Mouse (Mus musculus): ENCODE measurements around the gene Zscan2. TPM values are rescaled to one million over a fixed set of nuclear protein-coding genes. Genes with fewer than 3 reads are reported as not detected.

Gene Zscan2
- polyA plus RNA-seq, 1 experiment from 2014 or later, result 4.6 TPM

- H3K27me3 ChIP-seq, result no peaks in the 10 kb centered on the region
- H3K27ac ChIP-seq (replicated peaks), result no peak overlapping the region
- 40% methylated on average over 12 of the region's 12 CpGs for WGBS
- no peaks in the 10 kb centered on the region for H3K36me3 ChIP-seq
- peaks cover 7% of the 10 kb centered on the region; the same call in 1 of the 2 replicates for H3K4me1 ChIP-seq
- no peak overlapping the region for H3K4me2 ChIP-seq (replicated peaks)
- no peak overlapping the region for H3K4me3 ChIP-seq
- H3K9me3 ChIP-seq, result no peaks in the 10 kb centered on the region
- no peak overlapping the region for H3K9ac ChIP-seq (replicated peaks)
- ATAC-seq (replicated peaks), result no peak
Measured at GRCm38 (mm10) chr7:80833651-80834532, 26.8 kb upstream of the Zscan2 start.

- no peak overlapping the region for H3K9ac ChIP-seq (replicated peaks)
- peaks cover 7% of the 10 kb centered on the region; the same call in 1 of the 2 replicates for H3K4me1 ChIP-seq
- WGBS, result 83% methylated on average over 4 of the region's 4 CpGs
- no peak overlapping the region for H3K27ac ChIP-seq (replicated peaks)
- ATAC-seq (replicated peaks), result no peak
- no peaks in the 10 kb centered on the region for H3K9me3 ChIP-seq
- no peak overlapping the region for H3K4me2 ChIP-seq (replicated peaks)
- H3K4me3 ChIP-seq, result no peak overlapping the region
- no peaks in the 10 kb centered on the region for H3K27me3 ChIP-seq
- H3K36me3 ChIP-seq, result no peaks in the 10 kb centered on the region
Measured at GRCm38 (mm10) chr7:80835984-80836652, 24.6 kb upstream of the Zscan2 start.

GRCm38 (mm10) chr7:80837736-80838135 is 23.0 kb upstream of the Zscan2 start:
- peaks cover 3% of the 10 kb centered on the region; the same call in 1 of the 2 replicates for H3K4me1 ChIP-seq
- H3K27ac ChIP-seq (replicated peaks), result no peak overlapping the region
- 57% methylated on average over 9 of the region's 9 CpGs for WGBS
- no peaks in the 10 kb centered on the region for H3K9me3 ChIP-seq
- no peaks in the 10 kb centered on the region for H3K27me3 ChIP-seq
- no peaks in the 10 kb centered on the region for H3K36me3 ChIP-seq
- no peak overlapping the region for H3K9ac ChIP-seq (replicated peaks)
- H3K4me3 ChIP-seq, result no peak overlapping the region
- no peak for ATAC-seq (replicated peaks)
- H3K4me2 ChIP-seq (replicated peaks), result no peak overlapping the region

- 50% methylated on average over 7 of the region's 7 CpGs for WGBS
- Histone ChIP-seq H3K4me1 (no peaks in the 10 kb centered on the region), H3K36me3 (no peaks in the 10 kb centered on the region), H3K9me3 (no peaks in the 10 kb centered on the region), H3K4me3 (no peak overlapping the region), H3K9ac (replicated peaks) (no peak overlapping the region), H3K4me2 (replicated peaks) (no peak overlapping the region), H3K27ac (replicated peaks) (no peak overlapping the region), H3K27me3 (no peaks in the 10 kb centered on the region)
- no peak for ATAC-seq (replicated peaks)
Measured at GRCm38 (mm10) chr7:80838247-80838646, 22.5 kb upstream of the Zscan2 start.

- H3K27ac ChIP-seq (replicated peaks), result no peak overlapping the region
- no peaks in the 10 kb centered on the region for H3K36me3 ChIP-seq
- H3K4me1 ChIP-seq, result no peaks in the 10 kb centered on the region
- H3K9ac ChIP-seq (replicated peaks), result no peak overlapping the region
- ATAC-seq (replicated peaks), result no peak
- no peaks in the 10 kb centered on the region for H3K27me3 ChIP-seq
- H3K9me3 ChIP-seq, result no peaks in the 10 kb centered on the region
- no peak overlapping the region for H3K4me3 ChIP-seq
- no peak overlapping the region for H3K4me2 ChIP-seq (replicated peaks)
Measured at GRCm38 (mm10) chr7:80839755-80840154, 21.0 kb upstream of the Zscan2 start.

GRCm38 (mm10) chr7:80840241-80840640 is 20.5 kb upstream of the Zscan2 start:
- H3K4me3 ChIP-seq, result no peak overlapping the region
- H3K27me3 ChIP-seq, result no peaks in the 10 kb centered on the region
- WGBS, result 11% methylated on average over 1 of the region's 1 CpGs
- no peaks in the 10 kb centered on the region for H3K36me3 ChIP-seq
- no peaks in the 10 kb centered on the region for H3K4me1 ChIP-seq
- H3K27ac ChIP-seq (replicated peaks), result no peak overlapping the region
- H3K4me2 ChIP-seq (replicated peaks), result no peak overlapping the region
- ATAC-seq (replicated peaks), result no peak
- H3K9ac ChIP-seq (replicated peaks), result no peak overlapping the region
- no peaks in the 10 kb centered on the region for H3K9me3 ChIP-seq

GRCm38 (mm10) chr7:80840937-80841336 is 19.8 kb upstream of the Zscan2 start:
- H3K4me1 ChIP-seq, result no peaks in the 10 kb centered on the region
- H3K9me3 ChIP-seq, result no peaks in the 10 kb centered on the region
- 79% methylated on average over 4 of the region's 4 CpGs for WGBS
- no peak overlapping the region for H3K4me3 ChIP-seq
- no peaks in the 10 kb centered on the region for H3K36me3 ChIP-seq
- no peak overlapping the region for H3K4me2 ChIP-seq (replicated peaks)
- H3K9ac ChIP-seq (replicated peaks), result no peak overlapping the region
- ATAC-seq (replicated peaks), result no peak
- no peaks in the 10 kb centered on the region for H3K27me3 ChIP-seq
- no peak overlapping the region for H3K27ac ChIP-seq (replicated peaks)

GRCm38 (mm10) chr7:80842132-80842531 is 18.6 kb upstream of the Zscan2 start:
- Histone ChIP-seq H3K4me2 (replicated peaks) (no peak overlapping the region), H3K4me1 (no peaks in the 10 kb centered on the region), H3K9me3 (no peaks in the 10 kb centered on the region), H3K27me3 (no peaks in the 10 kb centered on the region), H3K36me3 (no peaks in the 10 kb centered on the region), H3K27ac (replicated peaks) (no peak overlapping the region), H3K9ac (replicated peaks) (no peak overlapping the region), H3K4me3 (no peak overlapping the region)
- 84% methylated on average over 5 of the region's 5 CpGs for WGBS
- no peak for ATAC-seq (replicated peaks)

- no peak for ATAC-seq (replicated peaks)
- no peaks in the 10 kb centered on the region for H3K36me3 ChIP-seq
- no peaks in the 10 kb centered on the region for H3K27me3 ChIP-seq
Measured at GRCm38 (mm10) chr7:80843176-80843575, 17.5 kb upstream of the Zscan2 start.

GRCm38 (mm10) chr7:80843910-80844640 is 16.6 kb upstream of the Zscan2 start:
- 90% methylated on average over 8 of the region's 8 CpGs for WGBS
- Histone ChIP-seq H3K36me3 (no peaks in the 10 kb centered on the region), H3K4me2 (replicated peaks) (no peak overlapping the region), H3K9ac (replicated peaks) (no peak overlapping the region), H3K4me1 (no peaks in the 10 kb centered on the region), H3K4me3 (no peak overlapping the region), H3K9me3 (no peaks in the 10 kb centered on the region), H3K27ac (replicated peaks) (no peak overlapping the region), H3K27me3 (no peaks in the 10 kb centered on the region)
- no peak for ATAC-seq (replicated peaks)

More at GRCm38 (mm10) chr7:80843176-80843575, 17.5 kb upstream of the Zscan2 start:
- Histone ChIP-seq H3K4me3 (no peak overlapping the region), H3K27ac (replicated peaks) (no peak overlapping the region), H3K4me2 (replicated peaks) (no peak overlapping the region), H3K4me1 (no peaks in the 10 kb centered on the region), H3K9ac (replicated peaks) (no peak overlapping the region), H3K9me3 (no peaks in the 10 kb centered on the region)
- 84% methylated on average over 1 of the region's 1 CpGs for WGBS

- H3K4me3 ChIP-seq, result no peak overlapping the region
- H3K4me2 ChIP-seq (replicated peaks), result no peak overlapping the region
- no peak overlapping the region for H3K27ac ChIP-seq (replicated peaks)
- H3K4me1 ChIP-seq, result no peaks in the 10 kb centered on the region
- H3K36me3 ChIP-seq, result no peaks in the 10 kb centered on the region
- WGBS, result 96% methylated on average over 12 of the region's 12 CpGs
- H3K27me3 ChIP-seq, result no peaks in the 10 kb centered on the region
- H3K9me3 ChIP-seq, result no peaks in the 10 kb centered on the region
- ATAC-seq (replicated peaks), result no peak
- H3K9ac ChIP-seq (replicated peaks), result no peak overlapping the region
Measured at GRCm38 (mm10) chr7:80844691-80845090, 16.0 kb upstream of the Zscan2 start.
